Mouse (Mus musculus) heart, adult 9 months (tissue): Measurements from ENCODE around the gene A230050P20Rik.

Experiments
- DNase-seq, 2 experiments: peaks; one replicate each; pipeline ENCODE4 v3.0.0; 2022; ENCODE audit warnings: low spot score in 2 of 2

Gene A230050P20Rik

GRCm38 (mm10) chr9:20894629-20895028 is 26.2 kb downstream of the A230050P20Rik start:
- no peak for DNase-seq

DNA sequence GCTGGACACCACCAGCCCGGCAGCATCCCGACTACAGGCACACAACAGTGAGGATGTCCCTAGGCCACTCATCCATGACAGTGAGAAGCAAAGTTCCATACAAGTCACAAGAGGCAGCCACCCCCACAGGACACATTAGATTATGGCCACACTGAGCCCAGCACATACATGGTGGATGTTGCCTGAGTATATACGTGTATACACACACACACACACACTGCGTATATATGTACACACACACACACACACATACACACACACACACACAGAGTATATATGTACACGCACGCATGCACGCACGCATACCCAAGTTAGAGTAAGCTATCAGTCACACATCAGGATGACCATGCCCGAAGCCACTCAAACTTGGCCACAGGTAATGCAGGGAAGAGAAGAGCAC is 26.9 kb downstream of the A230050P20Rik start:
- no peak for DNase-seq

DNA sequence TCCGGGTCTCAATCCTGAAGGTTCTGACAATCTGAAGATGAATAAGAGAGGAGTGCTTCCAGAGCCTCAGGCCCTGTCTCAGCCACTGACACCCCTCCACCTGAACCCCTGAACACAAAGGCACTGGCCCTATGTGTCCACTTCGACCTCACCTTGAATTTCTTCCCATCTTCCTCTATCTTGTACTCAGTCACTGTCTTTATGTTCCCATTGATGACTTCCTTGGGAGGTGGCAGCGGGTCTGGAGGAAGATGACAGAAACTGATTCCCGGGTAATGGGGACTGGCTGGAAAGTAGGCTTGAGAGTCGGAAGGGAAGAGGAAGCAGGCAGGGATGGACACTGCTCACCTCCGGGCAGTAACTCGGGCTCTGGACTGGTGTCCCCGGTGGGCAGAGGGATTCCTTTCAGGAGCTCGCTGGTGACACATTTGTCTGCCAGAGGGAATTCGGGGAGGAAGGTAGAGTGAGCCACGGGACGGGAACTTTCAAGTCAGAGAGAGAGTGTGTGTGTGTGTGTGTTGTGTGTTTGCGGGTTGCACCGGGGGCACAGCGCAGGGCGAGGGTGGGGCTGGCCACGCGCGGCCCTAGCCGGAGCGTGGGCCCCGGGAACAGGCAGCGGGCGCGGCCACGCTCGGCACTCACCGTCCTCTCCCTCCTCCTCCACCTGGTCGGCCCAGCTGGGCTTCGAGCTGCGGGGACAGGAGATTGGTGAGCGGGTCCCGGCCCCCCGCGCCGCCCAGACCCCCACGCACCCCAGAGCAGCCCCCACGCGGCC is 29.5 kb downstream of the A230050P20Rik start:
- DNase-seq, result no peak

DNA sequence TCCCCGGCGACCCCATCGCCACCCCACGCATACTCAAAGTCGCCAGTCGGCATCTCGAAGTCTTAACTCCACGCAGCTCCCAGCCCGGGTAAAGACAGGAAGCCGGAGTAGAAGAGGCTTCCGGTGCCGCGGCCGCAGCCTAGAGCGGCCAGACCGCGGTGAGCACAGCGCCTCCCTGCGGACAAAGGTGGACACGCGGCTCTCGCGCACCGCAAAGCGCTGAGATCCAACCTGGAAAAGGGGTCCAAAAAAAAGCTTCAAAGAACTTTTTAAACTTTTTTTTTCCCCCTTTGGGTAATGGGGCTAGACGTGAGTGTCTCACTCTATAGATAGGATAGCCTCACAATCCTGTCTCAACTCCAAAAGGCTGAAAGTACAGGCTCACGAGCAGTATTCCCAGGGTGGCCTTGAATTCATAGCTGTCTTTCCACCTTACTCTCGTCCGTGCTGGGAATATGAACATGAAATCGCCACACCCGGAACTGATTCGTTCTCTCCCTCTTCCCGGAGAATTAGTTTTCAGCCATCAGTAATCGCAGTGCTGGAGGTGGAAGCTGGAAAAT is 30.1 kb downstream of the A230050P20Rik start, which contains the start of gene Eif3g:
TSS of gene Eif3g (minus strand) at position 113 of the 563 bp plus-strand sequence.
- peak; percentile 77 to 83 for DNase-seq

DNA sequence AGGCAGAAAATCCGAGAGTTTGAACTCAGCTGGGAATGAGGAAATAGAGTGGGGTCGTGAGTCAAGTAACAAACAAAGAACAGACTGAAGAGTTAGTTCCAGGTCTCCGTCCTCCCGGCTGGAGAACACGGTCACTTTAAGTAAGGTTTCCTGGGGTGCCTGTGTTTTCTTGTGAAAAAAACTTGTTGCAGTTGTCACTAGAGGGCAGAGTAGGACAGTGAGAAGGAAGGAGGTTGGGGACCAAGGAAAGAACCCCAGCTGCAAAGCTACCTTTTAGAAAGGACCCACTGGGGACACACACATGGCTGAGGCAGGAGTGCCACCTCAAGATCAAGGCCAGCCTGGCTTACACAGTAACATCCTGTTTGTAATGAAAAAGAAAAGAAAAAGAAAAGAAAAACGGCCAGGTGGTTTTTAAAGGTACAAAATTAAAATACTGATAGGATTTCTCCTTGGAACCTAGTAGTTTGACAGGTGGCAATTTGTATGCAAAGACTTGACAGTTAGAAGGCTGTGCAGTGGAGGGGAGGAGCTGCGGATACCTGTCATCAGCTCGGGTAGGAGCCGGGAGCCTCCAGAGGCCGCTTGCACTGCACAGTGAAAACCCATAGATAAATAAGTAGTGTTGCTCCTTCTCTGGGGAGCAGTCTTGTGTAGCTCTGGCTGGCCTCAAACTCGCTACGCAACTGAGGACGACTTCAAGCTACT is 33.2 kb downstream of the A230050P20Rik start:
- DNase-seq, result peak in 1 of 2 experiments; percentile 48

- DNase-seq, result no peak
These were observed 33.7 kb downstream of the A230050P20Rik start for GRCm38 (mm10) chr9:20902174-20902491.

DNA sequence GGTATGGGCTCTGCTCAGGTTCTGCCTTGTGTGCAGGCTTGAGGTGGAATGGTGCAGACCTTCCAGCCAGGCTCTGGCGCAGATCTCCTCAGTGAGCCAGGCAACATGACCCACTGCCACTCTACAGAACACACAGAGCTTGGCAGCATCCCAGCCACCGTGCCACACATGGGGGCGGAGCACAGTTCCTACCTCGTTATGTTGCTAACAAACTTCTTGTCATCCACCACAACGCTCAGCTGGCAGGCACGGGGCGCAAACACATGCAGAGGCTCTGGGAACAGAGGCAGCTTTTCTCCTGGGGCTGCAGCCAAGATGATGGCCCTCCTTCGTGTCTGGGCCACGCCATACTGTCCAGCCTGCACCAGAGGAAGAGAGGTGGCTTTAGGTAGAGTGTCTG is 41.5 kb downstream of the A230050P20Rik start:
- DNase-seq, result peak in 1 of 2 experiments; percentile 45

- DNase-seq, result no peak
These were observed 47.7 kb downstream of the A230050P20Rik start for GRCm38 (mm10) chr9:20916160-20916559.

GRCm38 (mm10) chr9:20923258-20923657 is 54.8 kb downstream of the A230050P20Rik start:
- DNase-seq, result no peak
